Mouse (Mus musculus) olfactory bulb, adult 2 months (tissue): Measurements from ENCODE around the gene Stk32c. TPM values are rescaled to one million over a fixed set of nuclear protein-coding genes. Genes with fewer than 3 reads are reported as not detected.

Experiments
- H3K27ac ChIP-seq: fragments of 200-500 bp; 2 replicates; pipeline ENCODE4 v1.5.1; 2012; ENCODE audit warnings: low read depth, low read length; ENCODE audit not compliant: insufficient read depth
- H3K4me1 ChIP-seq: fragments of 200-500 bp; 2 replicates; pipeline ENCODE4 v1.6.1; 2012; ENCODE audit warnings: low read length; ENCODE audit not compliant: control insufficient read depth, insufficient read depth
- H3K4me3 ChIP-seq: fragments of 200-500 bp; 2 replicates; pipeline ENCODE4 v1.5.1; 2012; ENCODE audit warnings: mild to moderate bottlenecking, low read depth, low read length, moderate library complexity; ENCODE audit not compliant: insufficient read depth
- CTCF ChIP-seq: fragments of 200-500 bp; IDR thresholded peaks from 2 replicates; pipeline ENCODE4 v1.5.1; 2012; ENCODE audit warnings: low read depth, mild to moderate bottlenecking, low read length, moderate library complexity; ENCODE audit not compliant: insufficient read depth
- POLR2A ChIP-seq: fragments of 200-500 bp; IDR thresholded peaks from 2 replicates; pipeline ENCODE4 v1.6.1; 2012; ENCODE audit warnings: mild to moderate bottlenecking, low read depth, low read length, moderate library complexity; ENCODE audit not compliant: insufficient read depth
- WGBS: fragments of 180-500 bp; shearing (Covaris S2); methylation state at CpG from one replicate; pipeline ENCODE4 v1.1.7; 2018; 5-methylcytosine and 5-hydroxymethylcytosine counted together
- polyA plus RNA-seq: library from polyadenylated mRNA; stranded (reverse); fragments of >200 nt; gene quantifications from 2 replicates; pipeline ENCODE4 v1.2.4, GENCODE M21; 2012; ENCODE audit warnings: low replicate concordance; ENCODE audit not compliant: missing spikeins, insufficient read depth, insufficient read length

Gene Stk32c
- polyA plus RNA-seq, 1 experiment = not detected

DNA sequence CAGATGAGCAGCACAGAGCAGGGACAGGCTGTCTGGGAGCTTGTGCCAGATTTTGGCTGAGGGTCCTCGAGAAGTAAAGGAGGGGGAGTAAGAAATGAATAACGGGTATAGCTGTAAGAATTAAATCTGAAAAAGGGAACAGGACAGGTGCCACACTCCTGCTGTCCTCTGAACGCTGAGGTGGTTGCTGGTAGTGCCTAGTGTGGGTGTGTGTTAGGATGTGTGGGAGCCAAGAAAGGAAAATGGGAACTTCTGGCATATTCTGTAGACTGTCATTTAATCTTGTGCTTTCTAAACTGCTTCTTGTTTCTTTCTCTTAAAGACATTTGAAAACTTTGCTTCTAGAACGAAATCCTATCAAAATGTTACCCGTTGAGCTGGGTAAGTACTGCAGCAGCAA, 8.0 kb upstream of the Stk32c start:
- WGBS = 82% methylated on average over 5 of the region's 5 CpGs
- TF ChIP-seq CTCF (no peak), POLR2A (no peak)
- Histone ChIP-seq H3K4me1 (peaks cover 20% of the 10 kb centered on the region), H3K27ac (no peak overlapping the region), H3K4me3 (no peak overlapping the region)

DNA sequence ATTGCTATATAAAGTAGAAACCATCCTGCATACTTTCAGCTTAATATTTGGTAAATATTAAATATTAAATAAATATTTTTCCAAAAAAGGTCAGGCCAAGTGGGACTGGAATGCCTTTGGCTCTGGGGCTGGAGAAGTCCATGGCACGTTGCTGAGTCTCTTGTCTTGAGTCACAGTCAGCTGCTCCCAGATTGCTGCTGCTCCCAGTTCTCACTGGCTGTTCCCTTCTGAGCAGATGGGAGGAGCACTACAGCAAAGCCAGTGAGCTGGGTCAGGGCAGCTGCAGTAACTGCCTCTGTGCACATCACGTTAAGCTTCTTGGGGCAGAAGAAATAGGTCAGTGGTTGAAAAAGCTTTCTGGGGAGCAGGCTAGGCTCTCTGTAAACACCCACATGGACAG, 7.2 kb upstream of the Stk32c start:
- WGBS = 18% methylated on average over 2 of the region's 2 CpGs
- Histone ChIP-seq H3K4me1 (peaks cover 20% of the 10 kb centered on the region), H3K27ac (no peak overlapping the region), H3K4me3 (no peak overlapping the region)
- TF ChIP-seq CTCF (no peak), POLR2A (no peak)

DNA sequence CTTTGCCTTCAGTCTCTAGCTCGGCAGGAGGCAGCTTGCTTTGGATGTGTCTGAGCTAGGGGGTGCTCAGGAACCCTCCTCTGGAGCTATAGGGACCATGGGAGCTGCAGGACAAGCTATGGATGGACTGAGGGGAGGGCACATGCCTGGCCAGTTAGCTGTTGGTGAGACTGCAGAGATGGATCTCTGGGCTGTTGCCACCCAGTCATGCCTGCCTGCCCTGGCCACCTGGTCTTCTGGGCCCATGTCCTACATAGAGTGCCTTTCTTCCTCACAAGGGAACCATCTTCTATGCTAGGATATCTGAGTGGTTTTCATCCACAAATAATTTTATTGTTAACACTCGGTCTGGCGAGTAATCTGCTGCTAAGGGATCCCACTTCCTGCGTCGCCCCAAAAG, 6.4 kb upstream of the Stk32c start:
- H3K4me1 ChIP-seq = peaks cover 18% of the 10 kb centered on the region

DNA sequence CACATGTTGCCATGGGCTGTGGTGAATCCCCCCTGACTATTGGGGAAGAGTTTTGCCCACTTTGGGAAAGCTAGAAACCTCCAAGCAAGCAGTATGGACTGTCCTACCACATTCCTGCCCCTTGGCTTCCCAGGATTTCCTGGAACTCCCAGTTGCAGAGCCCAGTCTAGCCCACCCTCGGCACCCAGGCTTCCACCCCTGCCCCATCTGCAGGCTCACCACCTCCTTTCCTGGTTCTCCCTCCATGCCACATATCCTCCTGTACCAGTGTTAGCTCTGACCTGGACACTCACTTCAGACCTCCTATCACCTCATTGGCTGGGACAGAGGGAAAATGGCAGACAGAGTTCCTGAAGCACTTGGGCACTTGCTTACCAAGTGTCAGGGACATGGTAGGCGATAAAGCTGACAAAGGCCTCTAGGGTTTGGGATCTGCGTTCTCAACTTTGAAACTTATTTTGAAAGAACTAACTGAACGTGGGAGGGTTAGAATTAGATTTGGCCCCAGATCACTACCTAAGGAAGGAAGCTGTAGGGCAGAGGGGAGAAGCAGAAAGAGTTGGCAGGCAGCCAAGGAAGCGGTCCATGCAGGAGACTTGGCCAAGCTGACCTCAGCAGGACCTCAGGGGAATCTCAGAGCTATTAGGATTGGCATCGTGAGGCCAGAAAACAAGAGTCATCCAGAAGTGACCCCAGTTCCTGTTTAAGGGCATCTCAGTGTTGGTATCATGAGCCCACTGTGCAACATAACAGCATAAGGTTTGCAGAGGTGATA, 5.7 kb upstream of the Stk32c start:
- 60% methylated on average over 6 of the region's 6 CpGs for WGBS
- TF ChIP-seq POLR2A (no peak), CTCF (no peak)

More for the DNA sequence above, 6.4 kb upstream of the Stk32c start:
- no peak overlapping the region for H3K27ac ChIP-seq
- H3K4me3 ChIP-seq = no peak overlapping the region
- WGBS = 72% methylated on average over 5 of the region's 5 CpGs
- TF ChIP-seq CTCF (no peak), POLR2A (no peak)

DNA sequence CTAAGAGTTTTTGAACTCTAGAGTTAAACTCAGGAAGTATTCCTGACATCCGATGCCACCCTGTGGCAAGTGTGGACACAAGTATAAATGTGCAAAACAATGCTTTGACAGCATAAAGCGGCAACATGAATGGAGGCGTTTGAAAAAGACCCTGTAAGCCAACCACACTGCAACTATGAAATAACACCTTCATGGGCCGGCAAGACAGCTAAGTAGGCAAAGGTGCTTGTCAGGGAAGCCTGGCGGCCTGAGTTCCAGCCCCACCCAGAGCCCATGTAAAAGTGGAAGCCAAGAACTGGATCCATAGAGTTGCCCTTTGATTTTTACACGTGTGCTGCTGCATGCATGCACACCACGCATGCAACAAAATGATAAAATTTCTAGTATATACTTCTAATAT, 3.9 kb upstream of the Stk32c start:
- no peak overlapping the region for H3K4me3 ChIP-seq
- 76% methylated on average over 7 of the region's 7 CpGs for WGBS
- peaks cover 3% of the 10 kb centered on the region for H3K4me1 ChIP-seq
- TF ChIP-seq CTCF (no peak), POLR2A (no peak)
- no peak overlapping the region for H3K27ac ChIP-seq

More for the DNA sequence above, 5.7 kb upstream of the Stk32c start:
- peaks cover 15% of the 10 kb centered on the region for H3K4me1 ChIP-seq
- H3K27ac ChIP-seq = no peak overlapping the region
- H3K4me3 ChIP-seq = no peak overlapping the region

DNA sequence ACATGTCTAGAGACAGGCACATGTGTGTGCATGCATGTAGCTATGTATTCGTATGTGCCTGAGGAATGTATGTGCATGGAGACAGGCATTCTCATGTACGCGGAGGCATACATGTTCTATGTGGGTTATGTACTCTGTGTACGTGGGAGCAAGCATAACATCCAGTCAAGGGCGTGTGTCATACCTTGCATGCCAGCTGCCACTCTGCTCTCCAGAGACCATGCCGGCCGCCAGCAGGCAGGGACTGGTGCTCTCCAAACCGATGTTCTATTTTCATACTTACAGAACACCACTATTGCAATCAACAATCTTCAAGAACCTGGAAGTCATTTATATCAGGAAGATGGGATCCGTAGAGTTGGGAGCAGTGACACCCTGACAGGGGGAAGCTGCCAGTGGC, 3.4 kb upstream of the Stk32c start:
- H3K27ac ChIP-seq = no peak overlapping the region
- WGBS = 95% methylated on average over 9 of the region's 9 CpGs
- no peak overlapping the region for H3K4me3 ChIP-seq
- H3K4me1 ChIP-seq = peaks cover 3% of the 10 kb centered on the region
- TF ChIP-seq CTCF = no peak
- no peak for TF ChIP-seq POLR2A

DNA sequence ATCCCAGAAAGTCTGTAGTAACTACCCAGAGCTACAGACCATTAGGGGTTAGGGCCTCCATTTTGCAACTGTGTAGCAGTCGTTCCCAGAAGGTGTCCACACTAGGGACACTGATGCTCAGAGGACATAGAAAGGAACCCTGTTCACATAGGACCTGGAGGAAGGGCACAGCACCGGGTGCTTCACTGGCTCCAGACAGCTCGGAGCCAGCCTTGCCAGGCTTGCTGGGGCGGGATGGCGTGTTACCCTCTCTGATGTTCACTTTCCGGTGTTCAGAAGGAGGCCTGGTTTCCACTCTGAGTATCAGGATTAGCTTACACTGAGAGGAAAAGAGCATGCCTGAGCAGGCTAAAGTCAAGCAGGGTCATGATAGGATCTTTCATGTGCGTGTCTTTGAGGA, 2.8 kb upstream of the Stk32c start:
- Histone ChIP-seq H3K4me1 (peaks cover 3% of the 10 kb centered on the region), H3K27ac (no peak overlapping the region), H3K4me3 (no peak overlapping the region)
- no peak for TF ChIP-seq CTCF
- no peak for TF ChIP-seq POLR2A
- WGBS = 92% methylated on average over 7 of the region's 7 CpGs

DNA sequence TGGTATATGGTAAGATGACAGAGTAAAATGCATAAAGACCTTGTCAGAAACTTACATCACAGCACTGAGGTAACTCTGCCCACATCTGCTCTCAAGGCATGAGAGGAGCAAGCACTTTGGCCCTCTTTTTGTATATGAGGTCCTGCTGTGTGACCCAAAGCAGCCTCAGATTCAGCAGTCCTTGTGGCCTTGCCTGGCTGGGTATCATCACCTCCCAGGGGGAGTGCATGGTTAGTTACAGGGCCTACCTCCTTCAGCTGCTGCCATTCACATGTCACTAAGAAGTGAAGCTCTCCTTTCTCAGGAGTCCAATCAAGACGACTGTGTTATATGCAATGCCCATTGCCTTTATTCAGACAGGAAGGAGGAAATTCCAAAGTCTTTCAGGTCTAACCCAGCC, 2.4 kb upstream of the Stk32c start:
- TF ChIP-seq CTCF = no peak
- TF ChIP-seq POLR2A = no peak
- Histone ChIP-seq H3K4me3 (no peak overlapping the region), H3K27ac (no peak overlapping the region), H3K4me1 (peaks cover 3% of the 10 kb centered on the region)
- WGBS = 81% methylated on average over 1 of the region's 1 CpGs

DNA sequence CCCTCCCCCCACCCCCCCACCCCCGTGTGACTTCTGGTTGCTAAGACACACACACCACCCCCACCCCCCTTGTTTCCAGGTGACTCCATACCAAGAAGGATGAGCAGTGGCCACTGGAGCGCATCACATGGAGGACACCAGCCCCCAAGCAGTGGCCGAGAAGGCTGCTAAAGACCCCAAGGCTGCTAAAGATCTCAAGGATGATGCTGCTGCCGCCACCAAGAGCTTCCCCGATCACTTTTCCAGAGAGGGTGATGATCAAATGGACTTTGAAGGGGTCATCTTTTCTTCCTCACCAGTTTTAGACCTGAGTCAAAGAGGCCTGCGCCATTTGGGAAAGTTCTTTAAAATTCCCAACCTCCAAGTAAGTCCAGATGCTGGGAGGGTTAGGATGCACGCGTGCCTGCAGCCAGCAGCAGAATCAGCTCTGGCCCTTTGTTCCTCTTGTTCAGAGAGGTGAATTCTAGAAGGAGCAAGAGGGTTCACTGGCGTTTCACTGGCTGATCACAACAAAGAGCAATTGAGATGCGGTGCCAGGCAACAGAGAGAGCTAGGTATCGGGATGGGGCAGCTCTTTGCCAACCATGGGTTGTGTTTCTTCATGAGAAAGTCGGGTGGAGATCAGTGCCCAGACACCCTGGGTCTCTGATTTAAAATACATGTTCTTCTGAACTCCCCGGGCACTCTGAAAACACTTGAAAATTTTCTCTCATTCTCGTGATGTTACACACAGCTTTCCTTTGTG, 1.7 kb upstream of the Stk32c start:
- 75% methylated on average over 14 of the region's 14 CpGs for WGBS
- H3K4me3 ChIP-seq = no peak overlapping the region
- H3K4me1 ChIP-seq = no peaks in the 10 kb centered on the region; the same call in 1 of the 2 replicates
- TF ChIP-seq CTCF (no peak), POLR2A (no peak)
- H3K27ac ChIP-seq = no peak overlapping the region
